Mouse (Mus musculus) layer of hippocampus, adult 9-11 months (tissue): ENCODE measurements around the gene Dut.

ENCODE experiments used
- DNase-seq: peaks from one replicate; pipeline ENCODE4 v3.0.0; 2022

Gene Dut

DNA sequence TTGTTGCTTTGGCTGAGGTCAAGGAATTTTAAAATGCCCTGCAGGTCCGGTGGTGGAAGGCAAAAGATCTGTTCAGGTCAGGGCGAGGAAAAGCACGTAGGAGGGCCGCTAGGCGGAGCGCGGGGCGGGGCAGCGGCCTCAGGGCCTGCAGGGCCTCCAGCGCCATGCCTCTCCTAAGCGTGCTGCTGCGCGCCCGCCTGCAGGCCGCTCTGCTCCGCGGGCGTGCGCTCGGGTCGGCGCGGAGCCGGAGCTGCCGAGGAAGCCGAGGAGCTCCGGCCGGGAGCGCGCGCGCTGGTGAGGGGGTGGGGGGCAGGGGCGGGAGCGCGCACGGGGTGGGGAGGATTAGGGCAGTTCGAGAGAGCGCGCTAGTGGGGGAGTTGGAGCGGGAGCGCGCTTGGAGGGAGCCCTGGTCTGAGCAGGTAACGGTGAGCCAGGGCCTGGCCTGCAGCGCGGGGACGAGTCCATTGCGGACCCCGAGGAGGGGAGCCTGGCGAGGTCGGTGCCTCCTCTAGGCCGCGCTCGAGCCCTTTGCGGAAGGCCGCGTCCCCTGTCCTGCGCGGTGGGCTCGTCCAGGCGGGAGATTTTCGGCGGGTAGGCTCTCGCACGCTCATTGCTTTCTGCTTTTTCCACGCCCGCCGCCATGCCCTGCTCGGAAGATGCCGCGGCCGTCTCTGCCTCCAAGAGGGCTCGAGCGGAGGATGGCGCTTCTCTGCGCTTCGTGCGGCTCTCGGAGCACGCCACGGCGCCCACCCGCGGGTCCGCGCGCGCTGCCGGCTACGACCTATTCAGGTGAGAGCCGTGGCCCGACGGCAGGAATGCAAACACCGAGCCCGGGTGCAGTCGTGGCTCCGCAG is at the start of gene Dut:
Gene Dut (plus strand): TSS at position 83 of the 854 bp plus-strand sequence.
- DNase-seq, result peak; percentile 89

DNA sequence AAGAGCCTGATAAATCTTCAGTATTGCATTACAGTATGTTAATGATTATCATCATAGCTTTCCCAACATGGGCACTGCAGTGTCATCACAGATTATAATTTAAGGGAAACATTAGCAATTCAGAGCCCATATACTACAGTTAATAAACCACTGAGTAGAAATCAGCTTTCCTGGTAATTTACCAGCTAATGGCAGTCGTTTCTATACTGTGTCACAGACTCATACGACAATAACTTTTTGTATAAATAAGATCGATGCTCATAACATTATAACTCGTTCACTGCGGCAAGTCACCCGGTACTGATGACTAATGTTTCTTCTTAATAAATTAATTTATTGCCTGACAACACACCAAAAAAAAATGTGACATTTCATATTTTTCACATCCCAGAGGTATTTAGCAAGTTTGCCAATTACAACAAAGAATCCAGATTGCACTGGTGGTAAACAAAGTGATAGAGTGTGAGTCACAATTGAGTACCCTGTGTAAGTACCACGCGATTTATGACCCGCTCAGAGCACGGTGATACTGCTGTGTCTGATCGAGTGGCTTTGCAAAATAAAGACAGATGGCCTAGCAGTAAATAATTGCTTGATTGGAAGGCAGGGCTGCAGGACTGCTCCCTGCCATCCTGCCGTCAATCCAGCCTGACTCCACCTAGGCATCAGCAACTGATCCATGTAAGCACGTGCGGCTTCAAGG is 37.9 kb upstream of the Dut start:
- peak; percentile 53 for DNase-seq

DNA sequence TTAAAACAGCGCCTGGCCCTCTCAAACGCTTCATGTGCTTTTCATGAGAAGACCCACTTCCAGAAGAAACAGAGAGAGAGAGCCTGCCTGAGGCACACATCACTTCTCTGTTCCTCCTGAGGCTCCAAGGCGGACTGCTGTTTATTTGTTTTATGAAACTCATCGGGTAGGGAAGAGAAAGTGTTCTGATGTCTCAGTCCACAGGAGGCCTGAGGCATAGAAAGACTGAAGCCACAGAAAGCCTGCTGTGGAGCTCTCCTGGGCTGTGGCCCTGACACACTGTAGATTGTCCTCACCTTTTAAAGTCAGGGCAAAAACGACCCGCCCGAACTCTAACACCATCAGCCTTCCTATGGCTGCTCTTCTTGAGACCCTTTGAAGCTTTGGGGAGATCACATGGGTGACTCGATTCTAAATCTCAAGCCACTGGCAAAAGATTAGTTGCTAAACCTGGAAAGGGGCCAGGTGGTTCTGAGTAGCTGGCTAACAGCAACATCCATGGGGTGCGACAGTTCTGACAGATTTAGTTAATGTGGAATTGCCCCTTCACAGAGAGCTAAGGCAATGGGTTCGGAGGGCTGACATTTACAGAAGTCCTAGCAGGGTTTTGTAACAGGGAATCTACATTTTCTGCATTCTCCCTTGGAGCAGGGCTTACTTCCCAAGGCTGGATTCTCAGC is 35.0 kb upstream of the Dut start:
- no peak for DNase-seq

DNA sequence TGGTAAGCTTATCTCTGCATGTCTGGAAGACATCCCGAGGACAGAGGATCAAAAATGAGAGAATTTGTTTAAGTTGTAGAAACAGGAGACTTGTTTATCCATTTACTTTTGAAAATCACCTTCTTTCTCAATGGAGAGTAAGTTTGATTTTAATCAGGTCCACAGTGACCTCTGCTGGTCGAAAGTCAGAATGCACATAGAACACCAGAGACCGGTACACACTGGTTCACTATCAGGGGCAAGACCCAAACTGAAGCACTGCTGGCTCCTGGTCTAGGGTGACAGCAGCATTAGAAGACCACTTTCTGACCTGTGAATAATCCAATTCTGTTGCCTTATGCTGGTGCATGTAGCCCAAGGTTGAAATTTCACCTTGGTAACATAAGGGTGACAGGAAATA is 32.4 kb upstream of the Dut start:
- peak; percentile 17 for DNase-seq

DNA sequence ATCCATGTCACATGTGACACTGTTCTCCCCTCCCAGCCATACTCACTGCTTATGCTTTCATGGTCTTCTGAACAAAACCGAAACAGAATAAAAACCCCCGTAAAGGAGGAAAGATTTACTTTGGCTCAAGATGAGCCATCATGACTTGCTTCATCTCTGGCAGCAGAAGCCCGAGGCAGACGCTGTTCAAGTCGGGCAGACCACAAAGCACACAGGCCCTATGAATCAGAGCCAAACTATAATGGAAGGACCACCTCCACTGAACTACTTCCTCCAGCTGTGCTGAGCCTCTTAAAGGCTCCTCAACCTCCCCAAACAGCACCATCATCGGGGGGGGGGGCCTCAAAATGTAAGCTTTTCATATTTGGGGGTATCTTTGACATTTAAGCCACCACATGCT is 29.7 kb upstream of the Dut start:
- DNase-seq, result no peak

DNA sequence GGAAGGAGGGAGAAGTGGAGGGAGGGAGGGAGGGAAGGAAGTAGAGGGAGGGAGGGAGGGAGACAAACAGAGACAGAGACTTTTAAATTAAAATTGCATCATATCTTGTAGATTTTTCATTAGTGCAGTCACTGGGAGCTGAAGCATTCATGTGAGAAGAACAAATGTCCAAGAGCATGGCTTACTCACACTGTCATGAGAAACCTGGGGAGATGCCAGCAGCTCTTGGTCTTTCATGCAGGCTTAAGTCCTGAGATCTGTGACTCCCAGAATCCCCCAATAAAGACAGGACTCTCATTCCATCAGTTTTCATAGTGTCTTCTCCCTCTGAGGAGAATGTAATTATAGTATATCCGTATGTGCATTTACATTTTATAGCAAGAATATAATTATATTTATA is 28.4 kb upstream of the Dut start:
- no peak for DNase-seq

DNA sequence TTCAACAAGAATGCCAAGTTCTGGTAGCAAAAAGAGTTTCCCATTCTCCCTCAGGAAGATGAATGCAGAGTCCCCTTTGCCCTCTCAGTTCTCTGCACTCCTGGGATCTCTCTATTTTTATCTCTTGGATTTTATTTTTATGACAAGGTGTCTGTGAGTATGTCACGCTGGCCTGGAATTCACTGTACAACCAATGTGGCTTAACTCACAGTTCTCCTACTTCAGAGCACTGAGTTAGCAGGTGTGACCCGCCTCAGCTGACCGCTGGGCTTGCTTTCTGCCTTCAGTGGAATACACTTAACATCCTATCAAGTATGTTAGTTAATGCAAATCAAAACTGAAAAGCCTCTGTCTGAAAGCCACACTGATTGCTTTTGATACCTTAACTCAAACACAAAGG is 27.7 kb upstream of the Dut start:
- no peak for DNase-seq

DNA sequence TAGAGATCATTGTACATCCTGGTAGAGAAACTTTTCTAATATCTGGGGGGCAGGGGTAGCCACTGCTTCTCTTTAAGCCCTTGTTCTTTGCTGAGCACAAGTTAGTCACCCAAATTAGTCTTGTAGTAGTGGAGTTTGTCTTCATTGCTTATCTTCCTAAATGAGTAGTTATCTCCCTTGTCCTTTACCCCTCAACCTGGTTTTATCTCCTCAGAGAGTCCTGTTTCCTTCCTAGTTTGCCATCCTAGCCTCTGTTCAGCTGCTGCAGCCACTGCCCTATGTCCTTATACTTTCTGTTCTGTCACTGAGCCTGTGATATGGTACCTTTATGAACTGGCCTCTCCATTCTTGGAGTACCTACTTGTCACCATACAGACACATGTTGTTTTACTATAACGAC is 25.3 kb upstream of the Dut start:
- no peak for DNase-seq

DNA sequence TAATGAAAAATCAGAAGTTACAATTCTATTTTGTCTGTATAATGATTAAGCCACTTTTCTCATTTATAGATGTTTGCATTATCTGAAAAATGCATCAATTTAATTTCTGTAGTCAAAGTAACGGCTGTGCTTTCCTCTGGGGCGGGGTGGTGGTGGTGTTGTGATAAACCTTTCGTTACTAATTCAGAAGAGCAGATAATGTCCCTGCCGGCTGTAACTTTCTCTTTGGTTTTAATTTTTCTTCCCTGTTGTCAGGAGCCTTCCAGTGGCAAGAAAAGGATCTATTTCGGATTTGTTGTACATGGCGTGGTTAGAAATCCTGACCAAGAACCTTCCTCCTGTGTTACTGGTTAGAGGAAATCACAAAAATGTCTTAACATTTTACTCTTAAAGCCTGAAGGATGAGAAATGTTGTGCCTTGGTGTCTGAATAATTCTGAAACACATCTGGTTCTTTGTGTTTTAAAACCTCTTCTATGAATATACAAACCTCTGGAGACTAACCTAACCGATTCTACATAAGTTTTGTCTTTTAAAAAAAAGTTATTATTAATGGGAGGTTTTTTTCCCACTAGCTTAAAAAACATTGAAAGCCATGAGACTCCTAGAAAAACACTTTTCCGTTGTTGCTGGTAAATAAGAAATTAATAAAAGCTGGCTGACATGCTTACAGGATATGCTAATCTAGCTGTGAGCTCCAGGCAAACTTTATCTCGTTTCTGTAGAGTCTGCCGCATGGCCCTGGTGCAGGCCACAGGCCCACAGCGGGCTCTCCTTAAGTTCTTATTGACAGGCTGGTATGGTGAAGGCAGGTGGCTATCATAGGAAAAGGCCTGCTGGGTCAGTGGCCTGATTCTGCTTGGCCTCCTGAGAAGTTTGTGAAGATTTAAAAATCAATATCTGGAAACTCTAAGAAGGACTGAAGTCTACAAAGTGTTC is 18.2 kb upstream of the Dut start:
- no peak for DNase-seq

DNA sequence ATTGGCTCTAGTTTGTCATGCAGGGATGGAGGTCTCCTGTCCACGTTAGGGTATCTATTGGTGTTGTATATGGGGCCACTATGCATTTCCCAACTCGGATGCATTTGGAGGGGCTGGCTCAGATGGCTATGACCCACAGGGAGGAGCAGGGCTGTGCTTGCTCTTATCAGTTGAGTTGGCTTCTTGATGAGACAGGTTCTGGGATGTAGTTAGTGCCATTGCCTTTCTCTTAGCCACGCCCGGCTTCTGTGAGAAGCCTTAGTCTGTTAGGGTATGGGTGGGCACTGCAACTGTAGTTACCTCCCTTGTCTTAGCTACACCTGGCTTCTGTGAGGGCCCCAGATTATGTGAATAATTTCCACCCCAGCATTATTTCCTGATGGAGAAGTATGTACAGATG is 14.8 kb upstream of the Dut start:
- DNase-seq, result no peak

DNA sequence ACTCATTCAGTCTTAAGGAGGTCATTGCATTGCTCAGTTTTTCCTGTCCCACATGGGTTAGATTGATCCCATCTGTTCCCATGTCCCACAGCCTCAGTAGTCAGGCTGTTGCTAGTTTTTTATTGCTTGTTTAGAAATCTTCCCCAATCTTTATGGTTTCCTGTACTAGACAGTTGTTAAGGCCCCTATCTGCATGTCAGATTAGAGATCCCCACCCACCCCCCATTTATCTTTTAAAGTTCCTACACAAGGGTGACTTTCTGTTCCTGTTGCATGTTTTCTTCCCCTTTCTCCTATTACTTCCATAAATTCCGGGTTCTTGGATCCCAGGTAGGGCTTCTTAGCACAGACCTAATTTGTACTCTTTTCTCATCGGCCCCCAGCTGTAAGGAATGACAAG is 13.5 kb upstream of the Dut start:
- DNase-seq, result no peak

DNA sequence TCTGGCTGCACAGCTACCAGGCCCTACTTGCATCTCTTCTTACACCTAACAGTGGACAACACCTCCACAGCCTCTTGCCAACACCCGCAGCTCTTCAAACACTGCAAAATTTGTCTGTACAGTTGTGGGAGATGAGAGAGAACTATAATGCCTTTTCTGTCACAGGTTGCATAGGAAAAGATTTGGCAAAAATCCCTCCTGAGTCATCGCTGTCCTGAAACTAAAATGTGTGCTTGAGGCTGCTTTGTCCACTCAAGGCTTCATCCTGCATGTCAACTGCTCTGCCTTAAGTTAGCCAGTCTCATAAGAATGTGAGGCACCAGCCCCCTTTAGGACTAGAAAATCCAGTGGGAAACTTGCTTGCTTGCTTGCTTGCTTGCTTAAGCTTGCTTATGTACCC is 12.9 kb upstream of the Dut start:
- no peak for DNase-seq

DNA sequence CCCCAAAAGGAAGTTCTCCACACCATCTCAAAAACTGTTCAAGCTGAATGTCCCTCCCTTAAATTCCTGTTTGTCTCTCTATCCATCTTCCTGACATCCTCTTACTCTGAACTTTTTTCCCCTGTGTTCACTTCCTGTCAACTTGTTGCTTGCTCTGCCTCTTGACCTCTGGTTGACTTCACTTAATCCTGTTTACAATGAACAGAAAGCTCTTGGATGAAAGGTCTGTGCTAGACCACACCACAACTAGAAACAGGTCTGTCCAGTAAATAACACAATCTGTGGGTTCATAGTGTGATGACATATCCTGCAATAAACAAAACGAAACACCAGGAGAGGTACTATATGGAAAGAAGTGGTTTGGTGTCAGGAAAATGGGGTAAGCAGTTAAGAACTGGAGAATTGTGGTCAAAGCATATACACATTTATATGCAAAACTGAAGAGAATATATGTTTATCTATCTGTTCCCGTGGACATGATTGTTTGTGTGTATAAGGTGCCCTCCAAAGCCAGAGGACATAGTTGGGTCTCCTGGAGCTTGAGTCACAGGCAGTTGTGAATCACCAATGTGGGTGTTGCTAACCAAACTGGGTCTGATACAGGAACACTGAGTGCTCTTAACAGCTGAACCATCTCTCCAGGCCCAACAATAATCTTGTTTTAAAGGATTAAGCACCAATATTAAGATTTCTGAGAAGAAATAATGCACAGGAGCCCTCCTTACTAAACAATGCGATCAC is 1.3 kb upstream of the Dut start:
- no peak for DNase-seq

DNA sequence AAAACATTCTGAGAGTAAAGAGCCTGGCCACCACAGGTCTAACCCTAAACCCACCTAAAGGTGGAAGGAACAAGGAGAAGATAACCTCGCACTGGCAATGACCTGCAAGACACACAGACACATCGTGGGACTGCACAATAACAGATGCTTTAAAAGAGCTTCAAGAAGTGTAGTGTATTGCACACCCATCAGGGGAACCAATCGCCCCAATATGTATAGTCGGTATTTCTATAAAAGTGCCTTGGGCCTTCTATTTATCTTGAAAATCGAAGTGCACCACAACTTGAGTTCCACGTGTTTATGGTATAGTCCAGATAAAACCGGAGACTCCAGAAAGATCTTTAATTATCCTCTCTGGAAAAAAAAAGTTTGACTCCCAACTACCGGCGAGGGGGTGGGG is 321 bp upstream of the Dut start:
- DNase-seq, result no peak

DNA sequence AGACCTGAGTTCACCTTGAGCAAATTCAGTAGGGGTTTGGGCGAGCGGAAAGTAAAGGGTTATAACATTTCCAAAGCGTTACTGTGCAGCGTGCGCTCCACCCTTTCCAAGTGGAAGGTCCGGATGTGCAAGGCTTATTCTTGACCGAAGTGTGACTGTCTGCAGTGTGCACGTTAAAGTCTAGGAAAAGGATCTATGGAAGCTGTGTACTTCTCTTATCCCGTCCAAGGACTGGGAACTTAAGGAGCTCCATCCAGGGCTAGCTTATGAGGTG is 909 bp downstream of the Dut start:
- DNase-seq, result no peak

DNA sequence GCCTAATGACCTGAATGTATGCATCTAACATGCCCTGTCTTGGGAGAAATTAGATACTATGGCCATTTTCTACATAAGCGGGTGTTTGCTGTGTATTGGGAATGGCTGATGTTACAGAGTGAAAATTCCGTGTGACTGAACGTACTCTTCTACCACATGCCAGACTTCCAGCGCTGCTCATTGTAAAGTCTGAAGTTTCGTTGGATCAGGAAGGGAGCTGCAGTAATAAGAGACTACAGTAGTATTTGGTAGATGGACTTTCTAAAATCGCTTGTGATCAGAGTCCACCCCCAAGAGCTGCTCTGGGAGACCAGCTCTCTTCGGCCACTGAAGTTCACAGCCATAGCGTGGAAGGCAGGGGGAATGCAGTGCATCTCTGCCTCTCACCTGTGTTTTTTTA is 1.3 kb downstream of the Dut start:
- DNase-seq, result no peak

DNA sequence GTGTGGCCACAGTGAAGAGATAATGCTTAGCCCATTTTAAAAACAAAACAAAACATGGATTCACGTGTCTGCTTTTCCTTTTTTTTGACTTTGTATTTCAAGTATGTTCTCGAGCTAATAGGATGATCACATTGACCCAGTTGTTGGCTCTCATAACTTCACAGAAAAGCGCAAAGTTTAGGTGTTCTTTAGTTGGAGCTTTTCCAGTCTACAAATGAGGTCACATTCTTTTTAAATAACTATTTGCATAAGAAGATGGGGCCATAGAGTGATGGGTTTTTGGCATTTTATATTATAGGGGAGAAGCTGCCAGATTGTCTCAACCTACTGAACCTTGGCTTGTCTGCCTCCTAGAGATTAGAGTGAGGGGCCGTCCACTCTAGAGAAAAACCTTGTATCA is 2.3 kb downstream of the Dut start:
- DNase-seq, result no peak

DNA sequence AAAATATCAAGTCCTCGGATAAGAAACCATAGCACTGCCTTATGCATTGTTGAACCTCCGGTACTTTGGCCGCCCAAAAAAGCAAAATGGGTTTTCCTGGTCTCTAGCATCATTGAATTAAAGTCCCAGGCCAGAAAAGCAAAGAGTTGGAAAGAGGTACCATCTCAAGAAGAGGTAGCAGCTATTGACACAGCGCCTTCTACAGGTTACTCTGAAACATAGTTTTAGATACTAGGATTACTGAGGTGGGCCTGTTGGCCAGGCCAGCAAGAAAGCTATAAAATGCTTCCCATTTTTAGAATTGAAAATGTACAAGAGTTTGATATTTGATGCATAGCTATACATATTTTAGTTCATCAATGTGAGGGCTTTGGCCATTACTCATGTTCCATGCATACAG is 2.9 kb downstream of the Dut start:
- DNase-seq, result no peak

DNA sequence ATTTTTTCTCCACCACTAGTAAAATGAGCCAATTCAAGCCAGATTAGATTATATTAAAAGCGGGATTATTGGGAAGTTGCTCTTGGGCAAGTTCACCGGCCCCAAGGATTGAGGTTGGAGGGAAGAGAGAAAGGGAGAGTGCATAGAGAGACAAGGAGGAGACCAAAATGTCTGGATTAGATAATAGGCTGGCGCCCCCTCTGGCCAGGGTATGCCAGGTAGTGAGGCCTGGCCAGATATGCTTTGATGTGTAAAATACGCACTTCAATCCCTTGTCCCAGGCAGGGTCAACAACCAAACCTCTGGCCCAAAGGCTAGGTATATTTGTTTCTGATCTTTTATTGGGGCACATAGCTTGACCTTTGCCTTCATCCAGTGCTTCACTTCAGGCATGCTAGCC is 4.8 kb downstream of the Dut start:
- no peak for DNase-seq

DNA sequence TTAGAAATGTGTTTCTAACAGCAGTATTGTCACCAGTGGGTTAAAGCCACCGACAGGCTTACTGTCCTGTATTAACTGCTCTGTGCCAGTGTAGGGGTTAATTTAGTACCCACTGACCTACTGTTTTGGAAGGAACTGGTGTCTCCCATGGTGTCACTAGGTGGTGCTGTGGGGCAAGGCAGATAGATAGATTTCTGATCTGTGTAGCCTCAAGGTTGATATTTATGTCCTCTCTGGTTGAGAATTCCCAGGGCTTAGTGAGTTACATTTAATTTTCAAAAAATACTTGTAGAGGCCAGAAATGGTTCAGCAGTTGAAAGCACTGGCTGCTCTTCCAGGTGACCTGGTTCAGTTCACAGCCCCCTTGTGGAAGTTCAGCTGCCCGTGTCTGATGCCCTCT is 5.3 kb downstream of the Dut start:
- peak; percentile 14 for DNase-seq

DNA sequence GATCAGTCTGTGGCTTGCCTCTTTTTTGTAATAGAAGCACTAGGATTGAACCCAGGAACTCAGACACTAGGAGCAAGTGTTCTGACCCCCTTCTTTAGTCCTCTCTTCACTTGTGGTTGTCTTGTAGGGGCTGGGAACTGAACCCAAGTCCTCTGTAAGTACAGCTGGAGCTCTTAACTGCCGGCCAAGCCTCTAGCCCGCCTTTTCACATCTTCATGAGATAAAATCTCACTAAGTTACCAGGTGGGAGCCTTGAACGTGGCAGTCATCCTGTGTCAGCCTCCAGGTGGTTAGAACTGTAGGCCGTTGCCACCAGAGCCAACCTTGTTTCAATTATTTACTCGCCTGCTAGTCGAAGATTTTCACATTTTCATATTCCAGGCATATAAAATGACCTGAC is 6.7 kb downstream of the Dut start:
- DNase-seq, result no peak

DNA sequence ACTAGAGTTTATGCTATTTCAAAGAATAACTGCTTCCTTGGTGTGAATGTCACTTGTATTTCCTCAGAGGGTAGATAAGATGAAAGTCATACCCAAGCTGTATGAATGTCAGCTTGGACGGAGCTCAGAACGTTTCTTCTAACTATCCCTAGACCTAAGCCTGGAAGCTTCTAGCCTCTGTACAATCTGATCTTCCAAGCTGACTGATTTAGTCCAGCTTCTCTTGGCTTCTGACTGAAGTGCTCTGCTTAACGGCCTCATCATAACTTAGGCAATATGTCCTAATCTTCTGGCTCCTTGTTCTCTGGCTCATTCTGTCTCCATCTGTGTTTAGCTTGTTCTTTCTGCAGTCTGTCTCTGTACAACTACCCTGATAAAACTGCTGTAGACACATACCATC is 7.6 kb downstream of the Dut start:
- DNase-seq, result no peak

DNA sequence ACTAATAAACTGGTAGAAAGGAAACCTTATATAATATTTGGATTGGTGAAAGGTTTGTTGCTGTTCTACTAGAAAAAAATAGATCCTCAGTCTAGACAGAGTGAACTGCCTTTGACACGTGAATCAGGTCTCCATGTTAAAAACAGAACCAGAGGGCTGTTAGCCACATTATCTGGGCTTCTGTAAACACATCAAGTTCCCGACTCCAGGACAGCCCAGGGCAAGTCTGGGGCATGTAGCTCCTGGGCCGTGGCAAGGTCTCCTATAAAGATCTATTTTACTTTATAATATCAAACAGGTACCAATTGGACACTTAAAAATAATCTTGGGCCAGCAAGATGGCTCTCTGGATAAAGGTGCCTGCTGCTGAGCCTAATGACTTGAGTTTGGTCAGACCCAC is 8.9 kb downstream of the Dut start:
- no peak for DNase-seq
